Mouse (Mus musculus): ENCODE results near the gene Auts2.
A peak's percentile ranks its signal among the peaks of the same experiment; 100 is the strongest.
"Not testable (repeated sequence)": the region's sequence is repeated elsewhere in the genome, so short reads cannot be mapped to it uniquely, and the experiment has no call there.

Gene Auts2

DNA sequence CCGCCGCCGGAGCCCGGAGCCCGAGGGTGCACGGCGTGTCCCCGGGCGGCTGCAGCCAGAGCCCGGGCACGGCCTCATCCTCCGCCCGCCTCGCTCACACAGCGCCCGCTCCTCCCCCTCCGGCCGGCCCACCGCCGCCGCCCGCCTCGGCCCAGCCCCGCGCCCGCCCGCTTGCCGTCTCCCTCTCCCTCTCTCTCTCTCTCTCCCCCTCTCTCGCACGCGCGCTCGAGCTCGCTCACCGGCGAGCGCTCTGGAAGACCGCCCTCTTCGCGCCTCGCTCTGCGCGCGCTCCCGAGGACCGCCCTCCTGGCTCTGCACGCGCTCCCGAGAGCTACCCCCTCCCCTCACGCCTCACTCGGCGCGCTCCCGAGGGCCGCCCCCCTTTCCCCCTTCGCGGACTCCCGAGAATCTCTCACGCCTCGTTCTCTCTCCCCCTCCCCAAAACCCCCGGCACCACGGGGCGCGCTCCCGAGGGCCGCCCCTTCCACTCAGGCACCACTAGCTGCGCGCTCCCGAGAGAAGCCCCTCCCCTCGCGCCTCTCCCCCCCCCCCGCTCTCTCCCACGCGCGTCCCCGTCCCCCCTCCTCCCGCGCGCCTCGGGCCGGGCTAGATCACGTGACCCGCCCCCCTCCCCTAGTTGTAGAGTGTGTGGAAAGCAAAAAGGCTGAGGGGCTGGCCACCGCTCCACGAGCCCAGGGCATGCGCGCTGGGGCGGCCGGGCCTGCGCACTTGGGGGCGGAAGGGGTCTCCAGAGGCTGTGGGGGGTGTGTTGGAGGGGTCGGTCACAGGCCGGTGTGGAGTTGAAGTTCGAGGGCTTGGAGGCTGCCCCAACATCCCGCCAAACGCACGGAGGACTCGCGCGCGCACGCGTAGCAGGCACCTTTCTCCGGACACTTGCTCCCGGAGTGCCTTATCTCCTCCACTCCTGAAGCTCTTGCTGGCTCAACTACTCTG is at the start of gene Auts2:
TSS of gene Auts2 (minus strand) at position 227 of the 954 bp plus-strand sequence.
- DNase-seq (ENCODE audit: low read depth in 2 of 2, low spot score in 2 of 2) = peak; percentile 57 to 61

DNA sequence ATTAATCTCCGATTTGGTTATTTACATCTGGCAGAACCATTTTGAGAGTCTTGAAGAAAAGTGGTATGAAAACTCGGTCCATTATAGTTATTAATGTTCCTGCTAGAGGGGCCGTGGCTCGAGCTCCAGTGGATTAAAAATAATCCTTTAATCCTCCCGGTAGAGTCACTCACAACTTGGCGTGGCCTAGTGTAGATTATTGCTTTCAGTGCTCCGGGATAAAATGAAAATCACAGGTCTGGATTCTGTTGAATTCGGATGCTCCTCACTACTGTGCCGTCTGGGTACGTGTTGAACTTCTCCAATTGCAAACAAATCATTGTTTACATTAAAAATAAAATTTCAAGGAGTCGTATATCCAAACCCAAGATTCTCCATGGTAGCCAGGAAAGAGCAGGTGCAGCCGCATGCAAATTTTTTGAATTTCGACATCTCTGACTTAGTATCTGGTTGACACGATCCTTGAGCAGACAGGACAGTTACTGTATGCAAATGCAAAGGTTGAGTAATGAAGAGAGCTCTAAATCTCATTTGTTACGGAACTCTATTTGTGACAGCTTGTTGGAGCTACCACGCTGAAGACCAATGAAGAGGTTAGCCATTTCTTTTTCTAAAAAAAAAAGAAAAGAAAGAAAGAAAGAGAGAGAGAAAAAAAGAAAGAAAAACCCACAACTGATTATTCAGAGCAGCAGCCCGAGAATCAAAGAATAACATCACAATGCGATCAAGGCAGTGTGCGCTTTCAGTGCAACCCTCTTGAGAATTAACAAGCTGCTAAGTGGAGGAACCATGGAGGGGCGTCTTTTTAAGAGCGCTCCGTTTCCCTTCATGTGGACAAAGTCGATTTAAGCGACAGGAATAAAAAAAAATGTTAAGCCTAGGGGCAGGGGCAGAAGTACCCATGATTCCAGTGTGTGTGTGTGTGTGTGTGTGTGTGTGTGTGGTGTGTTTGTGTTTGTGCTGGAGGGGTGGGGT is 48.9 kb upstream of the Auts2 start:
- no peak for DNase-seq (ENCODE audit: low read depth in 2 of 2, low spot score in 2 of 2)

DNA sequence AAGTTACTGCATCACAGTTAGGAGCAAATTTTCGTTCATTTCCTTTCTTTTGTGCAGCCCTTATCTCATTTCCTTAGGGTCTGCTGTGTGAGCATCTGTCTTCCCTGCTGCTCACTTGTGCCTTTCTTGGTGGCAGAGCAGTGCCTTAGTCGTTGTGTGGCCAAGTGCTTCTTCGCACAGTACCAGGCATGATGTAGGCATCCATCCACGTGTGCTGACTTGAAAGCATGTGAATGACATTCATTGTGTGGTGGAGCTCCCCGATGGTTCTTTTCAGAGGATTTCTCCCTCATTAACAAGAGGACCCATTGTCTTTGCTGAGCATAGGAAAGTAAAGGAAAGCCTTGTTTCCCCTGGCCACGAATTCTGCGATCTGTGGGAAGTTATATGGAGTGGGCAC is 36.6 kb upstream of the Auts2 start:
- DNase-seq (ENCODE audit: low read depth in 2 of 2, low spot score in 2 of 2) = no peak

DNA sequence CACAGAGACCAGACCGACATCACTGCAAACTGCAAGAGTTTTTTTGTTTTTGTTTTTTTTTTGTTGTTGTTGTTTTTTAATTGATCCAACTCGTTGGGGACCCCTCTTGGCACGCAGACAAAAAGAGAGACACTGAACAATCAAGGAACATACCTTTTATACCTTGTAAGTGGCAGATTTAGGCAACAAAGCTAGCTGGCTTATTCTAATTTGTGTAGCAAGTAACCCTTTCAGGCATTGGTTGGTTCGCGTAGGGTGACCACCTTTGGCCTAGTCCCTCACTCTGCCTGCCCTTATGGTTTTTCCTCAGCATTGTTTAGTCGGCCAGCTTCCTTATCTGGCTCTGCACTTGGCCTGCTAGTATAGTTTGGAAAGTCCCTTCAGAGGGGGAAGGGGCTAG is 17.6 kb upstream of the Auts2 start:
- not testable (repeated sequence) for DNase-seq (ENCODE audit: low read depth in 2 of 2, low spot score in 2 of 2)

DNA sequence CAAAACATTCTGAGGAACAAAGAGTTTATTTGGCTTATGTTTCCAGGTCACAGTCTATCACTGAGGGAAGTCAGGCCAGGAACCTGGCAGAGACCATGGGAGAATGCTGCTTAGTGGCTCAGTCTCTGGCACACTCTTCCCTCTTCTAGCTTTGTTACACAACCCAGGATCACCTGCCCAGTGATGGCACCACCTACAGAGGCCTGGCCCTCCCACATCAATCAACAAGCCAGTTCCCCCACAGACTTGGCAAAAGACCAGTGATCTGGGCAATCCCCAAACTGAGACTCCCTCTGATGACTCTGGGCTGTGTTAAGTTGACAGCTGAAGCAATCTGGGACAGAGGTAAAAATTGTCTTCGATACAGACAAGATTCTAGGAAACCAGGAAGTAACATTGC is 2.6 kb upstream of the Auts2 start:
- DNase-seq (ENCODE audit: low read depth in 2 of 2, low spot score in 2 of 2) = no peak

DNA sequence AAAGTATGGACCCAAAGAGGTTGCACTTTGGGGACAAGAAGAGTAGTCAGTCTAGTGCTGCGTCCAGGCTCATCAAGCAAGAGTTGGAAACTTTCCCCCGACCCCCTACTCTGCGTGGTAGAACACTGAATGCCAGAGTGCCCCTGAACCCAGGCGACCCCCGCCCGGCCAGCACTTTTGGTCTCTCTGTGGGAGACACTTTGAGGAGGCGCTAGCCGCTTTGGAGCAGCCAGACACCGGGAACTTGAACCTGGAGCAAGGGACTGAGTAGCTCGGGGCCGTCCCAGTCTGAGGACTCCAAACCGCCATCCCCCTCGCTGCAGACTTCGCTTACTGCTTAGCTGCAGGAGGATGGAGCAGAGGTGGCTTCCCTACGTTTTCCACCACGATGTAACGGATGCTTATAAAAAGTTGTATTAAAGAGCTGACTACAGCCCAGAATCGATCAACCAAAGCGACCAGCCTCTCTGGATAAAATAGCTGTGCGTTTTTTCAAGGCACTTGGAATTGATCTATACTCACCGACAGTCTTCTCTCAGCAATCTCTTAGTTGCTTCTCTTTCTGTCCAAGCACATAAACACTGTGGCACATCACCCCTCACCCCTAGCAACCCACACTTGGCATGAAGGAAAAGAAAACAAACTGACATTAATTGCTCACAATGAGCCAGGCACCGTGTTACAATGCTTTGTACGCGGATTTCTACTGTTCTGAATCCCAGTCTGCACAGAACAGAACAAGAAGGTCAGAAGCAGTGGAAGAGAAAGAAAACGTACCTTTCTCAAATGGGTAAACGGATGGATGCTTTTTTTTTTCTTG is 1.2 kb upstream of the Auts2 start:
- DNase-seq (ENCODE audit: low read depth in 2 of 2, low spot score in 2 of 2) = peak; percentile 5 to 11

DNA sequence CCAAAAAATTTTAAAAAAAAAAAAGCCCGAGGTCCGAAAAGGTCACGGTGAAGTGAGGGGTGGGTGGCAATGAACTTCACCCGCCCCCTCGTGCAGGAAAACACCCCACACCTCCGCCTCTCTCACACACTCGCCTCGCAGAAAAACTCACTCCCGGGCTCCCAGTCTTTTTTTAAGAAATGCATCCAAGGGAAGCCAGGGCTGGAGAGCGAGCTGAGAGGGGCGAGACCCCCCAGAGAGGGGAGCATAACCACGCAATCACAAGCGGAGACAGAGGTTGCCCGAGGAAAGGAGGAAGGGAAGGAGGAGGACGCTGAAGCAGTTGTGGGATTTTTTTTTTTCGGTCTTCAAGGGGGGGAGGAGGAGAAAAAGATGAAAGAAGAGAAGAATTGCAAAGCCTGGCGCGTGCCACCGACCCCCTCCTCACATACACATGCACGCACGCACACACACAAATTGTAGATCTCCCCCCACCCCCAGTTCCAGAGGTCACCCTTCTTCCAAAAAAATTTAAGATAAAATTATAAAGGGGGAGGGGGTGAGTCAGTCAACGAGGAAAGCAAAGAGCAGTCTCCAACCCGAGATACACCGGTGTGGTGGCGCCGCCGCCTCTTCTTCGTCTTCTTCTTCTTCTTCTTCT is 643 bp downstream of the Auts2 start:
- peak in 1 of 2 experiments; percentile 5 for DNase-seq (ENCODE audit: low read depth in 2 of 2, low spot score in 2 of 2)

DNA sequence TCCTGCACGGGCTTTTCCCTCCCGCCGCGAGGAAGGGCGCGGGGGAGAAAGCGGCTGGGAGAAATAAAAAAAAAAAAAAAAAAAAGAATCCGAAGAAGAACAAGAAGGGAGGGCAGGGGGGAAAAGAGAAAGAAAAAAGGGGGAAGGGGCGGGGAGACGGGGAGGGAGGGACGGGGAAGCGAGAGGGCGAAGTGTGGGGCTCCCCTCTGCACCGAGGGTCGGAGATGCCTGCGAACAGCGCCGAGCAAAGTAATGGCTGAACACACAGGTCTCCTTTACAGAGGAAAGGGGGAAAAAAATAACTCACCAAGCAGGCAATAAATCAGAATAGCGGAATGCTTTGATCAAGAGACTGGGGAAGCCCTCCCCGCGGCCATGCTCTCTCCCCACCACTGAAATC is 1.2 kb downstream of the Auts2 start:
- DNase-seq (ENCODE audit: low read depth in 2 of 2, low spot score in 2 of 2) = no peak

DNA sequence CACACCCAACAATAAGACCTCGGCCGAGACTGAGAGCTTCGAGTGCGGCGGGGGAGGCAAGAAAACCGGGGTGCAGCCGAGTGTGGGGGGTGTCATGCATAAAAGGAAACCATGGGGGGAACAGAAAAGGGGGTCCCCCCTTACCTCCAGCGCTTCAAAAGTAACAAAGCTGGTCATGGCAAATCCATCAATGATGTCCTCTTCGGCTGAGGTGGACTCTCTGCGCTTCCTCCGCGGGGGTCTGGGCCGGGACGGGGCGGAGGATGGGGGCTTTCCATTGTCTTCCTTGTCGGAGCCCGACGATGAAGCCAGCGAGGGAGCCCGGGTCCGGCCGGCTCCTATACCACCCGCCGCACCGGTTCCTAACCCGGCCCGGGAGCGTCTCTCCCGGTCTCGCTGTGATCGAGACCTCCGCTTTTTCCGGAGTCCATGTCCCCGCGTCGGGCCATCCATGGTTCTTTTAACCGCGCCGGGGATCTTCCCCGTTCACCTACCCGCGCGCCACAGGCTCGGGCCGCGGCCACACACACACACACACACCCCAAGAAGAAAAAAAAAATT is 1.7 kb downstream of the Auts2 start:
- peak in 1 of 2 experiments; percentile 4 for DNase-seq (ENCODE audit: low read depth in 2 of 2, low spot score in 2 of 2)

DNA sequence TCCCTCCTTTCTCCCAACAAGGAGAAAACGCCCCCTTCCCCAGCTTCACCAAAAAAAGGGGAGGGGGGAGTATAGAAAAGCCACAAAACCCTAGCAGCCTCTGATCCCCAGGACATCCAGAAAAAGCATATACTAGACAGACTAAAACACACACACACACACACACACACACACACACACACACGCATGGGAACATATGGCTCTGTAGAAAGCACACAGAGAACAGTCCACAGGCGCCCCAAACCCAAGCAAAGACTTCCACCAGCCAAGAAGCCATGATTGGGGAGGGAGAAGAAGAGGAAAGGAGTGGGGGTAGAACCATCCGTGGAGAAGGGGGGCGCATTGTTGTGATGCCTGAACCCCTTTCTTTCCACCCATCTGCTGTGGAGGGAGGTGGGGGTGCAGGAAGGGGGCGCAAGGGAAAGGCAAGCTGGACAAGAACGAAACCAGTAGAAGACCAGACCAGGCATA is 2.3 kb downstream of the Auts2 start:
- DNase-seq (ENCODE audit: low read depth in 2 of 2, low spot score in 2 of 2) = no peak

DNA sequence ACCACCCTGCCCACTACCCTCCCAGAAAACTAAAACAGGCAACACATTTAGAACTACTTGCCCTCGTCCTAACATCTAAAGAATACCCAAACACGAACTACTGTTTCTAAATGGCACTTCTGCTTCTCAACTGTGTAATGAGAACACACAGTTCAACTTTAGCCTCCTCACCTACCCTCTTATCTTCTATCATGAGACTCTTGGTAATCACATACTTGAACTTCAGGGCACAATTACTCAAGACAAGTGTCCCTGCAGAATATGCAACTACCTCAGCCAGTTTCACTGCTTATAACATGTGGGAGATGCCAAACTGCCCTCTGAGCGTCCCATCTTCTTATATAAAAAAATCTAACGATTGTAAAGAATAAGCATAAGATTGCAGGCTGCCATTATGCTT is 5.7 kb downstream of the Auts2 start:
- DNase-seq (ENCODE audit: low read depth in 2 of 2, low spot score in 2 of 2) = no peak

DNA sequence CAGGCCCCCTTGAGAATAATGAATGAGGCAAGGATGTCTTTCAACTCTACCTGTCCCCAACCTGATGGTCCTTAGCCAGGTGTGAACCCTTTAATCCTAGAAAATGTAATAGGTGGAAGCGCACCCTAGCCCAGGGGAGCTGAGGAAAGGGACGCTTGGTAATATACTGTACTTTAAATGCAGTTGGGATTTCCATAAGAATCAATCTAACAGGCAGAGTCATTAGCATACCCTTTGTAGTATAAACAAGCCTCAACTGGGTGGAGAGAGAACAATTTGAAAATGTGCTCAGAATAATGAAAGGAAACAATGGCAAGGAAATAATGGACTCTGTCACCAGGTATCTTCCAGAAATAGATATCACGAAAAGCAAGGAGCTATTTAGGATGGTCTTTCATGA is 16.7 kb downstream of the Auts2 start:
- no peak for DNase-seq (ENCODE audit: low read depth in 2 of 2, low spot score in 2 of 2)

DNA sequence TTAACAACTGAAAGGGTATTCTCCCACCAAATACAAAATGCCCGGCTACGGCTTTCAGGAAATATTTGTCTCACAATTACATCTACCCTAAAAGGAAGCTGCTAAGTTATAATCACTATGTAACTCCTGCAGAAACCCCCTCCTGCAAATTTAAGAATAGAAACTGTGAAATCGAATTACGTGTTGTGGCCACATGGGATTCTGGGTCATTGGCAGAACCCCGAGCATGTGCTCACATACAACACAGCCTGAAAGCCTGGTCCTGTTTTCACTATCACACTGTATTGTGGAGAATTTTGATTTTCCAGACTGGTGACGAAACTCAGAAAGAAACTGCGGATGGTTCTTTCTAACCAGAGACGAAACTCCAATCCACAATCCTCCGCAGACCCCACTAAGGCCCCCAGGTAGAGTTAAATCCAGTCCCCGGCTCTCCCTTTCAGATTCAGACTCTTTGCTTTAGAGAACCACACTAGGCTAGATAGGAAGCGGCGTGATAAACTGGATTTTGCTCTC is 21.7 kb downstream of the Auts2 start:
- DNase-seq (ENCODE audit: low read depth in 2 of 2, low spot score in 2 of 2) = no peak

DNA sequence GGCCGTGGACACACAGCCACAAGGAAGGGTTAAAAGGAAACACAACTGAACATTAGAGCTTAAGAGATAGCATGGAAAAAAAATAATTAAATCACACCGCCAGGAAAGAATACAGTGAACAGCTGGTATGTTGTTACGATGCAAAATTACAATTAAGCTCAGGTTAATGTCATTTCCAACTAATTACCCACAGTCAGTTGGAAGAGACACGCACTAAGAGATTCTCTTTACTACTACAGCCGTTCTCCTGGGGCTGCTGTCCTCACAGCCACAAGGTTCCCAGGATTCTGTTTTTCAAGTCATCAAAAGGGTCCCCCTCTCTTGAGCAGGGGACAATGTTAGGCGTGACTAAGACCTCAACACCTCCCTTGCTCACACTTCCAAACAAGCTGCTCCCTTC is 25.3 kb downstream of the Auts2 start:
- no peak for DNase-seq (ENCODE audit: low read depth in 2 of 2, low spot score in 2 of 2)

DNA sequence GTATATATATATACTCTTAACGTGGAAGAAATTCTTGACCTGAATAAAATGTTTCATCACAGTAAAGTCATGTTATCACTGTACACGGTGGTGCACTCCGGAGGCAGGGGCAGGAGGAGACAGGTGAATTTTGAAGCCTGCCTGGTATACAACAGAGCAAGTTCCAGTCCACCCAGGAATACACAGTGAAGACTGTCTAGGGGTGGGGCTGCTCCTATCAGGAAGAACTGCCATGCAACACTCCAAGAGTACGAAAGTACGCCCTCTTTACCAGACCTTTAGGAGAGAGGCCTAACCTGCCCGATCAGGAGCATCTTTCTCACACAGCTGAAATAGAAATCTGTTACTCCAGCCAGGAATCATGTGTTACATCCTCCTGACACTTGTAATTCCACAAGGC is 28.6 kb downstream of the Auts2 start:
- DNase-seq (ENCODE audit: low read depth in 2 of 2, low spot score in 2 of 2) = no peak

DNA sequence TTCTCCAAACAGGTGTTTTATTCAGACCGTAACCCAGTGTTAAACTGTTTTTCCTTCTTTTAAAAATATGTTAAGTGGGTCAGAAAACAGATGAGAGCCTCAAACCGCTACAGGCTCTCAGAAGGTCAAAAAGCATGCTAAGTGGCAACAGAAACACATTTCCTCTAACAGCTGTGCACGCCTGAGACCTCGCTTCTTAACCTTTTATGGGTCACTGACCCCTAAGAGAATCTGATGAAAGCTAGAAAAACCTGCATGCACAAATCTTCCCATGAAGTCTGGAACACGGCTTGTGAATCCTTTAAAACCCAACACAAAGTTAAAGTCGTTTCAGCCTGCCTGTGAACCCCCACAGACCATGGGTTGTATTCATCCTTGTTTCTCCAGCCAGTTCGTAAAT is 29.9 kb downstream of the Auts2 start:
- DNase-seq (ENCODE audit: low read depth in 2 of 2, low spot score in 2 of 2) = no peak

DNA sequence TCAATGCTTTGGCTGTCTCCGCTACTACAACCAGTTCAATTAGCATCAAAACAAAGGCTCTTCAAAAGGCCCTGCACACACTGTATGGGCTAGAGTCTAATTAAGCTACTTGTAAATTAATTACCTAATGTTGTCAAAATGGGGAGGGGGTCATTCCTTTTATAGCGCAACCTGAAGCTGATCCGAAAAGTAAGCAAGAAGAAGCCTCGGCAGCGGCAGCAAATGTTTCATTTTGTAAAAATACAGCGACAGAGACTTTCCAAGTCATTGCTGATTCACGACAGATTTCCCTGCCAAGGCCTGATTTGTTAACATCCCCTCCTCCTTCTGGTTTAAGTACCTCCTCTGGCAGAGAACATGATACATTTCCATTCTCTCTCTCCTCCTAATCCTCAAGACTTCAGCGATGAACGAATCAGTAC is 33.7 kb downstream of the Auts2 start:
- no peak for DNase-seq (ENCODE audit: low read depth in 2 of 2, low spot score in 2 of 2)

DNA sequence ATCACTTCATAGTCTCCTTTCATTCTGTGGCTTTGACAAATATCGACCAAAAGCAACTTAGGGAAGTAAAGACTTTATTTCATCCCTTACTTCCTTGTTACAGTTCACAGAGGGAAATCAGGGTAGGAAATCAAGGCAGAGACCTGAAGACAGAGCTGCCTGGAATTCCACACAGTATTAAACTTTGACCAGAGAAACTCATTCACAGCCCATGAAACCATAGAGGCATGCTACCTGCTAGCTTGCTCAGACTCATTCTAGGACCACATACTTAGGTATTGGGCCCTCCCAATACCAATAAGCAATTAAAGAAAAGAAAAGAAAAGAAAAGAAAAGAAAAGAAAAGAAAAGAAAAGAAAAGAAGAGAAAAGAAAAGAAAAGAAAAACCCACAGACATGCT is 38.3 kb downstream of the Auts2 start:
- DNase-seq (ENCODE audit: low read depth in 2 of 2, low spot score in 2 of 2) = no peak

DNA sequence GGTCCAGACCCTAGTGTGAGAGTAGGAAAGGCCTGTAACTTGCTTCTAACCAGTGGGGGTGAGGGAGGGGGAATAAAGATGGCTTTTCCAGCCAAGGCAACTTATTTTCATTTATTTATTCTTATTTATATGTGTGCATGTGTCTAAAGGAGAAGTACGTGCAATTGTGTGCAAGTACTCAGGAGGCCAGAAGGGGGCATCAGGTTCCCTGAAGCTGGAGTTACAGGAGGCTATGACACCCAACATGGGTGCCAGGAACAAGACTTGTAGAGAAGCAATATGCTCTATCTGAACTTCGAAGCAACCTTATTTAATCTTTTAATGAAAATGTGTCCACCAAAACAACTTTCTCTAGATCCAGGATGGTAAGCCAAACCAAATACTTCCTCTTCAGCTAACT is 39.7 kb downstream of the Auts2 start:
- DNase-seq (ENCODE audit: low read depth in 2 of 2, low spot score in 2 of 2) = no peak

DNA sequence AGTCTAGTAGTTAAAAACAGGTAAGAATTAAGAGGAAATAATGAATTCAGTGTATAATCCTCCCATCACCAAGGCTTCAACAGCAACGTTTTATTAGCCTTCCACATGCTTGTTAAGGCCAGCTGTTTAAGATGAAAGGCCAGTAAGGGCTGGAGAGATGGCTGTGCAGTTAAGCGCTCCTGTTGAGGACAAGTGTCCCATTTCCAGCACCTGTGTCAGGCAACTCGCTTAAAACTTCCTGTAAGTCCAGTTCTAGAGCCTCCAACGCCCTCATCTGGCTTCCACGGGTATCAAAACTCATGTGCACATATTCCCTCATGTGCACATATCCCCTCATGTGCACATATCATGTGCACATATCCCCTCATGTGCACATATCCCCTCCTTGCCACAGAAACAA is 41.1 kb downstream of the Auts2 start:
- no peak for DNase-seq (ENCODE audit: low read depth in 2 of 2, low spot score in 2 of 2)

Measured in CD8-positive naive resting alpha-beta T cell, adult 2 months (primary cell).